In genomic region chr4:143190657-143191056, GRCm38 (mm10) we compare ENCODE assay signal across 12 mouse cellular contexts. TPM values are rescaled to one million over a fixed set of nuclear protein-coding genes. Genes with fewer than 3 reads are reported as not detected.
DNase-seq lines count a peak whose midpoint lies in the region; ATAC-seq and TF ChIP-seq lines count a peak whose summit lies in the region.
"Had no signal": no experiment of that assay in that cellular context is flagged by ENCODE, and none has a peak within 500 bp of the region (broad histone marks: within the 10 kb centered on the region; RNA-seq: fewer than 3 reads in every experiment).

No protein-coding gene starts in this region.

- whole genome bisulfite sequencing in thymus, adult 2 months = 15% methylated on average over 4 of the region's 4 CpGs

- no peak for ATAC-seq in monocyte, adult 5-6 weeks (replicated peaks; ENCODE audit: insufficient number of reproducible peaks, low FRiP score, low TSS enrichment, poor library complexity, severe bottlenecking)
- ATAC-seq: midbrain, embryonic 13.5 days had no signal

- H3K4me1 ChIP-seq in thymus, adult 2 months (replicated peaks; ENCODE audit: control insufficient read depth, insufficient read depth, low read length) = peaks cover 3% of the 10 kb centered on the region

- no peaks in the 10 kb centered on the region for H3K27me3 ChIP-seq in thymus, adult 2 months (ENCODE audit: control insufficient read depth, insufficient read depth, low read length)
- H3K27me3 ChIP-seq: embryonic facial prominence, embryonic 12.5 days; midbrain, embryonic 13.5 days had no signal

- H3K27ac ChIP-seq in thymus, adult 2 months (ENCODE audit: control insufficient read depth, insufficient read depth, low read length) = no peak overlapping the region
- H3K27ac ChIP-seq: embryonic facial prominence, embryonic 12.5 days; midbrain, embryonic 13.5 days had no signal

- peak; percentile 3 to 13 for DNase-seq in adrenal gland, postnatal 36 days
- DNase-seq in adrenal gland, postnatal 4 days (ENCODE audit: low spot score in 2 of 2) = no peak
- peak; percentile 15 for DNase-seq in thymus, adult 2 months
- no peak for DNase-seq in thymus, adult 18-20 months
- peak; percentile 14 for DNase-seq in lung, postnatal 25 days (ENCODE audit: low spot score)
- no peak for DNase-seq in frontal cortex, postnatal 14 days (ENCODE audit: low spot score in 2 of 2)
- no peak for DNase-seq in embryo, embryonic 9.5 days (ENCODE audit: extremely low spot score)
- DNase-seq: gastrocnemius, postnatal 36 days; kidney, adult 9 months had no signal

- TF ChIP-seq POLR2A in thymus, adult 2 months (IDR thresholded peaks at IDR 0.05; ENCODE audit: control insufficient read depth, extremely low read depth, insufficient read depth, low read length, poor library complexity) = no peak

- H3K4me3 ChIP-seq in thymus, adult 2 months (ENCODE audit: control insufficient read depth, insufficient read depth, low read length) = no peak overlapping the region
- H3K4me3 ChIP-seq: embryonic facial prominence, embryonic 12.5 days; midbrain, embryonic 13.5 days had no signal

- TF ChIP-seq CTCF in thymus, adult 2 months (IDR thresholded peaks at IDR 0.05; ENCODE audit: borderline replicate concordance, control insufficient read depth, extremely low read depth, insufficient read depth, low read length, poor library complexity) = no peak

- H3K36me3 ChIP-seq in thymus, adult 2 months (ENCODE audit: control insufficient read depth, insufficient read depth, low read length) = no peaks in the 10 kb centered on the region

RNA-seq across cellular contexts. Expression of gene Prdm2, which starts 22.1 kb away (rescaled TPM):
- total RNA-seq in adrenal gland, postnatal 36 days (2021) = 10 to 100 TPM; 26.2 to 28.1 TPM
- 10 to 100 TPM; 32.1 to 33.9 TPM for total RNA-seq in adrenal gland, postnatal 4 days (2021)
- polyA plus RNA-seq in thymus, adult 2 months (2012; rRNA removed) = 26.5 and 26.8 TPM in 2 replicates
- 26.7 to 41.5 TPM (median 30.2 TPM) in 3 replicates for total RNA-seq in monocyte, adult 5-6 weeks (2017)

Comparison
In these comparisons a context has a peak if more than half of its experiments do, and no peak if none do; other contexts are left out.
1. DNase-seq: peak in adrenal gland, postnatal 36 days (2 of 2), thymus, adult 2 months (single experiment) and lung, postnatal 25 days (single experiment); none in adrenal gland, postnatal 4 days (0 of 2), thymus, adult 18-20 months (0 of 2), frontal cortex, postnatal 14 days (0 of 2) and embryo, embryonic 9.5 days (single experiment).